Mouse (Mus musculus): Measurements from ENCODE around the gene Med15. TPM values are rescaled to one million over a fixed set of nuclear protein-coding genes. Genes with fewer than 3 reads are reported as not detected.
A peak's percentile ranks its signal among the peaks of the same experiment; 100 is the strongest.
"Not testable (repeated sequence)": the region's sequence is repeated elsewhere in the genome, so short reads cannot be mapped to it uniquely, and the experiment has no call there.

Gene Med15
- polyA plus RNA-seq, 1 experiment from 2014 or later, result 45.1 TPM

DNA sequence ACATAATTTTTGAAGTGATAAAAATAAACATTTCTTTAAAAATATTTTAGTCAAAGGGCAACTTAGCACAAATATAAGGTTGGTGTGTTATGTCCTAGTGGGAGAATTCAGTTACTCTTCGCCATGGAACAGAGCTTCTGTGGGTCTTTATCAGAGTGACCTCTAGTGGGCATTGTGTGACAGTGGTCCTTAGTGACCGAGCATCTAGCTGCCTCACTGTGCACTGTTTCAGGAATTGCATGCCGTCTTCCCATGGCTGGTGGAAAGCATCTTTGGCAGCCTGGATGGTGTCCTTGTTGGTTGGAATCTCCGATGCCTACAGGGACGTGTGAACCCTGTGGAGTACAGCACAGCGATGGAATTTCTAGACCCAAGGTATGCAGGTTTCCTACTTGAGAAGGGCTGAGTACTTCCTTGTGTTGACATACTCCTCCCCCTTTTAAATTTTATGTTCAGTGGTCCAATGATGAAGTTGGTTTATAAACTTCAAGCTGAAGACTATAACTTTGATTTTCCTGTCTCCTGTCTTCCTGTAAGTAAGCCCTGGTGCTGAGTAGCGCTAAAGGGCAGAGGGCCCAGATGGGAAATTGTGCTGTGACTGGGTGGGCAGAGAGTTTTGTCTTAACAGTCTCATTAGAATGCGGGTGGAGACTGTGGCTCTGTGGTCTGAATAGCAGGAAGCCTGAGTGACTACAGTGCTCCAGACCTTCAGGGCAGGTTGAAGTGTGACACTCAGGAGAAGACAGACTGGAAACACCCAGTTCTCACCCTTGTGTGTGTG, 107.0 kb downstream of the Med15 start:
- no peaks in the 10 kb centered on the region for H3K27me3 ChIP-seq
- H3K4me2 ChIP-seq, result no peak overlapping the region
- H3K36me3 ChIP-seq (replicated peaks), result peaks cover 81% of the 10 kb centered on the region
- 0 out of 2 replicates have a peak, but pooled peaks have one; percentile 41 for ATAC-seq (ENCODE audit: low FRiP score)
- no peak overlapping the region for H3K9ac ChIP-seq
- no peak overlapping the region for H3K27ac ChIP-seq
- H3K9me3 ChIP-seq, result no peaks in the 10 kb centered on the region
- H3K4me3 ChIP-seq (replicated peaks), result no peak overlapping the region
- H3K4me1 ChIP-seq, result 0 out of 2 replicates have a peak, but pooled peaks cover 1% of the 10 kb centered on the region
- 74% methylated on average over 8 of the region's 8 CpGs for WGBS

DNA sequence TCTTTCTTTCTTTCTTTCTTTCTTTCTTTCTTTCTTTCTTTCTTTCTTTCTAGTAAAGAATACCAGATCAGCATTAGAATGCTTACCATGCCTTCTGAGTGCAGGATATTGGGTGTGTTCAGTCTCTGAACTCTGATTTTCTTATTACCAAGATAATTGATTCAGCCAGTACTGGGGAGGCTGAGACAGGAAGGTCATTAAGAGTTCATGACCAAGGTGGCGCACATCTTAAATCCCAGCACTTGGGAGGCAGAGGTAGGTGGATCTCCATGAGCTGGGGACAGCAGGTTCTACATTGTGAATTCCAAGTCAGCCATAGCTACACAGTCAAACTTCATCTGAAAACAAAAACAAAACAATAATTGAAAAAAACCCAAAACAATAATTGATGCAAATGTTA, 110.8 kb downstream of the Med15 start:
- Histone ChIP-seq H3K4me2 (no peak overlapping the region), H3K9me3 (no peaks in the 10 kb centered on the region), H3K36me3 (replicated peaks) (peaks cover 48% of the 10 kb centered on the region), H3K27me3 (peaks cover 3% of the 10 kb centered on the region; the same call in 1 of the 2 replicates), H3K9ac (no peak overlapping the region), H3K4me1 (peaks cover 13% of the 10 kb centered on the region), H3K27ac (no peak overlapping the region), H3K4me3 (replicated peaks) (no peak overlapping the region)
- whole genome bisulfite sequencing, result 91% methylated on average over 1 of the region's 1 CpGs
- ATAC-seq (ENCODE audit: low FRiP score), result no peak

GRCm38 (mm10) chr16:17619198-17620105, 113.2 kb downstream of the Med15 start, which contains the start of gene Smpd4:
Smpd4 (plus strand) TSS chr16:17619354.
- peak within 1 kb of the TSS; percentile 77 for H3K4me2 ChIP-seq
- WGBS, result 3% methylated on average over 60 of the region's 60 CpGs
- no peaks in the 10 kb centered on the region for H3K9me3 ChIP-seq
- ATAC-seq (ENCODE audit: low FRiP score), result peak; percentile 82
- peak within 1 kb of the TSS; percentile 93 for H3K9ac ChIP-seq
- peak within 1 kb of the TSS; percentile 95 for H3K4me3 ChIP-seq (replicated peaks)
- 0 out of 2 replicates have a peak within 1 kb of the TSS, but pooled peaks have one; percentile 46 for H3K27ac ChIP-seq
- H3K36me3 ChIP-seq (replicated peaks), result peaks cover 25% of the 10 kb centered on the region
- H3K4me1 ChIP-seq, result peaks cover 13% of the 10 kb centered on the region
- H3K27me3 ChIP-seq, result peaks cover 3% of the 10 kb centered on the region; the same call in 1 of the 2 replicates

DNA sequence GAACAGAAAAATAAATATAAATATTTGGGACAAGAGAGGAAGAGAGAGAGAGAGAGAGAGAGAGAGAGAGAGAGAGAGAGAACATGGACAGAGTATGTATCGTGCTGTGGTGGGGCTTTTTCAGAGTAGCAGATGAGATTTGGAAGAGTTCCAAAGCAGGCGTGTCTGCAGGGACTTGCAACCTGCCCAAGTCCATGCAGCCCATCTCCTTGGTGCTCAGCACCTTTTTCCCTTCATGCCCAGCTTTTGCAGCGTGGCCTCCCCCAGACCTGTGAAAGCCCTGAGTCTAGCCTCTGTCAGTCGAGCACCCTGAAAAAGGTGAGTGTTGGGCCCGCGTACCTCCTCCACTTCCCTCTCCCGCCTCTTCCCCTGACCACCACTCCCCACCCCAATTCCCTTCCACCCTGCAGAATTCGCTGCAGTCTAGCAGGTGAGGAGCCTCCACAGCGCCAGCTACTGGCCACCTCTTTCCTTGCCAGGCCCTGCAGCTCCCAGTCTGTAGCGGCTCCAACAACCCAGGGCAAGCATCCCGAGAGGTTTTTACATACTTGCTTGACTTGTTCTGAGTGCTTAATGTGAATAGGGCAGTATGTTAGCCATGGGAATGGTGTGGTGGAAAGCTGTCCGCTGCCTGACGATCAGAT, 114.6 kb downstream of the Med15 start:
- WGBS, result 20% methylated on average over 13 of the region's 13 CpGs
- peaks cover 3% of the 10 kb centered on the region; the same call in 1 of the 2 replicates for H3K27me3 ChIP-seq
- no peaks in the 10 kb centered on the region for H3K9me3 ChIP-seq
- H3K4me1 ChIP-seq, result peaks cover 13% of the 10 kb centered on the region
- ATAC-seq (ENCODE audit: low FRiP score), result no peak
- H3K27ac ChIP-seq, result no peak overlapping the region
- H3K36me3 ChIP-seq (replicated peaks), result peaks cover 12% of the 10 kb centered on the region
- H3K4me2 ChIP-seq, result 0 out of 2 replicates have a peak overlapping the region, but pooled peaks have one; percentile 15
- no peak overlapping the region; the same call in 1 of the 2 replicates for H3K9ac ChIP-seq
- H3K4me3 ChIP-seq (replicated peaks), result no peak overlapping the region

GRCm38 (mm10) chr16:17616212-17616611, 116.5 kb downstream of the Med15 start:
- Histone ChIP-seq H3K4me3 (replicated peaks) (no peak overlapping the region), H3K27ac (no peak overlapping the region), H3K4me2 (no peak overlapping the region), H3K27me3 (peaks cover 3% of the 10 kb centered on the region; the same call in 1 of the 2 replicates), H3K9ac (no peak overlapping the region), H3K4me1 (peaks cover 13% of the 10 kb centered on the region), H3K9me3 (no peaks in the 10 kb centered on the region), H3K36me3 (replicated peaks) (no peaks in the 10 kb centered on the region)
- ATAC-seq (ENCODE audit: low FRiP score), result no peak
- 88% methylated on average over 5 of the region's 5 CpGs for WGBS

GRCm38 (mm10) chr16:17614740-17615139, 118.0 kb downstream of the Med15 start:
- not testable (repeated sequence) for H3K9ac ChIP-seq; ATAC-seq (ENCODE audit: low FRiP score); H3K27me3 ChIP-seq; H3K4me2 ChIP-seq; H3K4me3 ChIP-seq (replicated peaks); H3K27ac ChIP-seq; H3K9me3 ChIP-seq; H3K36me3 ChIP-seq (replicated peaks); H3K4me1 ChIP-seq
- 91% methylated on average over 6 of the region's 6 CpGs for WGBS

- WGBS, result 78% methylated on average over 4 of the region's 4 CpGs
- H3K9me3 ChIP-seq, result no peaks in the 10 kb centered on the region
Observed at GRCm38 (mm10) chr16:17611383-17611782, 121.3 kb downstream of the Med15 start.

DNA sequence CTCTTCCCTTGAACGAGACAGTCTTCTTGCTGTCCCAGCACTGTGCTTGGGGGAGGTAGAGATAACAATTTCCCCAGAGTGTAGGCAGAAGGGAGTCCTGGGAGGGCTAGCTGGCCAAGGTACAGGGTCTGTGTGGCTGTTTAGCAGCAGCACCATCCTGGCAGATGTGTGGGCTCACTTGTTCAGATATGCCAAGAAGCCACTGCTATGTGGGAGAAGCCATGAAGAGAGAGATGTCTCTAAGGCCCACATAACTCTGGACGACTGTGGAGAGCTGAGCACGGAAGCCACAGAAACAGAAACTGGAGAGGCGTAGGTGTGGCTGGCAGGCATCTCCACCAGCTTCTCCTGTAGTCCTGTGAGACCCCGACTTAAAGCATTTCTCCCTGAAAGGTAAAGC, 127.0 kb downstream of the Med15 start:
- Histone ChIP-seq H3K9ac (no peak overlapping the region), H3K4me2 (no peak overlapping the region), H3K4me1 (no peaks in the 10 kb centered on the region), H3K36me3 (replicated peaks) (no peaks in the 10 kb centered on the region), H3K9me3 (no peaks in the 10 kb centered on the region), H3K27ac (no peak overlapping the region), H3K27me3 (0 out of 2 replicates have a peak, but pooled peaks cover 4% of the 10 kb centered on the region), H3K4me3 (replicated peaks) (no peak overlapping the region)
- ATAC-seq (ENCODE audit: low FRiP score), result no peak
- WGBS, result 81% methylated on average over 5 of the region's 5 CpGs

More at GRCm38 (mm10) chr16:17611383-17611782, 121.3 kb downstream of the Med15 start:
- Histone ChIP-seq H3K27me3 (no peaks in the 10 kb centered on the region), H3K4me2 (no peak overlapping the region), H3K36me3 (replicated peaks) (no peaks in the 10 kb centered on the region), H3K9ac (no peak overlapping the region), H3K27ac (no peak overlapping the region), H3K4me3 (replicated peaks) (no peak overlapping the region), H3K4me1 (no peaks in the 10 kb centered on the region)
- no peak for ATAC-seq (ENCODE audit: low FRiP score)

DNA sequence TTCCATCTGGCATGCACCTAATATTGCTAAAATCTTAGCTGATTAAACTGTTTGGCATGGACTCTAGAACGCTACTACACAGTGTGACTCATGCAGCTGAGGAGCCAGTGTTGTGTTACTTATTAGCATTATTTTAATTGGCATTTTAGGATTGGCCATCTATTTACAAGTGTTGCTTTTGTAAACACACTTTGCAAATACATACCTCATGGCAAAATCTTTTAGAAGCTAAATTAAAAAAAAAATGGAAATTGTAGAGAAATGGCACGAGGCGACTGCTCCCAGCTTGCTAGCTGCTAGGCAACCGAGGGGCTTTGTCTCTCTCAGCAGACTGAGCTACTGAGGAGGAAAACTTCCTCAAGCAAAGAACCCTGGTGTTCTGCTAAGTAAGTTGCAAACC, 127.8 kb downstream of the Med15 start:
- ATAC-seq (ENCODE audit: low FRiP score), result no peak

More for the DNA sequence above, 127.8 kb downstream of the Med15 start:
- H3K4me2 ChIP-seq, result no peak overlapping the region
- 0 out of 2 replicates have a peak, but pooled peaks cover 4% of the 10 kb centered on the region for H3K27me3 ChIP-seq
- no peaks in the 10 kb centered on the region for H3K9me3 ChIP-seq
- no peak overlapping the region for H3K27ac ChIP-seq
- H3K36me3 ChIP-seq (replicated peaks), result no peaks in the 10 kb centered on the region
- WGBS, result 61% methylated on average over 4 of the region's 4 CpGs
- no peak overlapping the region for H3K9ac ChIP-seq
- no peaks in the 10 kb centered on the region for H3K4me1 ChIP-seq
- H3K4me3 ChIP-seq (replicated peaks), result no peak overlapping the region

All from forebrain, embryonic 12.5 days (tissue).